Mouse (Mus musculus) forebrain, embryonic 11.5 days (tissue): ENCODE results near the gene Znrf4. TPM values are rescaled to one million over a fixed set of nuclear protein-coding genes. Genes with fewer than 3 reads are reported as not detected.

Experiments used
- ATAC-seq: fragments of 200-750 bp; cut with Nextera tagmentation; replicated peaks from 2 replicates; pipeline ENCODE4 v1.8.0; 2017; ENCODE audit warnings: moderate TSS enrichment; ENCODE audit not compliant: low FRiP score
- DNase-seq: peaks from one replicate; pipeline ENCODE4 v3.0.0-alpha.2; 2017; ENCODE audit warnings: low spot score
- H3K27ac ChIP-seq: fragments of 300-500 bp; sonication (generic); 2 replicates; pipeline ENCODE4 v1.5.1; 2014; ENCODE audit warnings: low read depth, low read length
- H3K27me3 ChIP-seq: fragments of 300-500 bp; sonication (generic); 2 replicates; pipeline ENCODE4 v1.6.1; 2014; ENCODE audit warnings: mild to moderate bottlenecking, low read length, mixed read lengths; ENCODE audit not compliant: control insufficient read depth, insufficient read depth
- H3K36me3 ChIP-seq: fragments of 300-500 bp; sonication (generic); 2 replicates; pipeline ENCODE4 v1.6.1; 2014; ENCODE audit warnings: mild to moderate bottlenecking, low read length, moderate library complexity, mixed read lengths; ENCODE audit not compliant: control insufficient read depth, insufficient read depth
- H3K4me1 ChIP-seq: fragments of 300-500 bp; sonication (generic); replicated peaks from 2 replicates; pipeline ENCODE4 v1.6.1; 2014; ENCODE audit warnings: low read length, mixed read lengths; ENCODE audit not compliant: control insufficient read depth, insufficient read depth
- H3K4me2 ChIP-seq: fragments of 300-500 bp; sonication (generic); 2 replicates; pipeline ENCODE4 v1.6.1; 2014; ENCODE audit warnings: low read depth, mild to moderate bottlenecking, low read length, moderate library complexity, mixed read lengths; ENCODE audit not compliant: severe bottlenecking
- H3K4me3 ChIP-seq: fragments of 300-500 bp; sonication (generic); 2 replicates; pipeline ENCODE4 v1.5.1; 2014; ENCODE audit warnings: low read depth, low read length
- H3K9ac ChIP-seq: fragments of 300-500 bp; sonication (generic); 2 replicates; pipeline ENCODE4 v1.6.1; 2014; ENCODE audit warnings: low read length
- H3K9me3 ChIP-seq: fragments of 300-500 bp; sonication (generic); 2 replicates; pipeline ENCODE4 v1.6.1; 2016; ENCODE audit warnings: low read length, mixed read lengths; ENCODE audit not compliant: control insufficient read depth
- WGBS: fragments of 180-500 bp; shearing (Covaris S2); extraction: QIAGEN DNeasy Blood & Tissue Kit; methylation state at CpG from one replicate; pipeline ENCODE4 v1.1.7; 2014; 5-methylcytosine and 5-hydroxymethylcytosine counted together
- polyA plus RNA-seq: library from polyadenylated mRNA; unstranded; fragments of >200 nt; fragmentation: Nextera tagmentation; extraction: Ambion mirVana; gene quantifications from 2 replicates; pipeline ENCODE4 v1.2.1, GENCODE M21; 2014

Gene Znrf4
- polyA plus RNA-seq, 1 experiment from 2014 or later: not detected

GRCm38 (mm10) chr17:56464817-56465216 is 47.4 kb downstream of the Znrf4 start:
- DNase-seq (no peak), ATAC-seq (no peak)
- peaks cover 2% of the 10 kb centered on the region; the same call in 1 of the 2 replicates for H3K36me3 ChIP-seq
- H3K27ac ChIP-seq: no peak overlapping the region
- H3K4me3 ChIP-seq: no peak overlapping the region
- no peaks in the 10 kb centered on the region for H3K9me3 ChIP-seq
- 87% methylated on average over 7 of the region's 7 CpGs for WGBS
- H3K4me1 ChIP-seq: peaks cover 28% of the 10 kb centered on the region
- no peaks in the 10 kb centered on the region for H3K27me3 ChIP-seq
- no peak overlapping the region for H3K9ac ChIP-seq
- no peak overlapping the region for H3K4me2 ChIP-seq

- no peak overlapping the region for H3K4me2 ChIP-seq
Observed at GRCm38 (mm10) chr17:56464345-56464744, 47.9 kb downstream of the Znrf4 start.

GRCm38 (mm10) chr17:56463500-56463899 is 48.7 kb downstream of the Znrf4 start:
- ATAC-seq (no peak), DNase-seq (no peak)
- peak overlapping the region; percentile 96; the same call in 1 of the 2 replicates for H3K4me2 ChIP-seq
- H3K4me3 ChIP-seq: no peak overlapping the region
- H3K4me1 ChIP-seq: peaks cover 20% of the 10 kb centered on the region
- peak overlapping the region; percentile 92 for H3K27ac ChIP-seq
- H3K27me3 ChIP-seq: no peaks in the 10 kb centered on the region
- peak overlapping the region; percentile 29; the same call in 1 of the 2 replicates for H3K9ac ChIP-seq
- WGBS: 64% methylated on average over 1 of the region's 1 CpGs
- no peaks in the 10 kb centered on the region for H3K9me3 ChIP-seq
- H3K36me3 ChIP-seq: peaks cover under 1% of the 10 kb centered on the region; the same call in 1 of the 2 replicates

More at GRCm38 (mm10) chr17:56464345-56464744, 47.9 kb downstream of the Znrf4 start:
- Histone ChIP-seq H3K4me3 (no peak overlapping the region), H3K36me3 (peaks cover 2% of the 10 kb centered on the region; the same call in 1 of the 2 replicates), H3K9ac (no peak overlapping the region), H3K27ac (no peak overlapping the region), H3K9me3 (no peaks in the 10 kb centered on the region), H3K27me3 (no peaks in the 10 kb centered on the region), H3K4me1 (peaks cover 23% of the 10 kb centered on the region)
- no peak for DNase-seq
- no peak for ATAC-seq
- WGBS: 91% methylated on average over 2 of the region's 2 CpGs

GRCm38 (mm10) chr17:56462835-56463455 is 49.3 kb downstream of the Znrf4 start:
- Histone ChIP-seq H3K9me3 (no peaks in the 10 kb centered on the region), H3K4me2 (peak overlapping the region; percentile 96), H3K36me3 (no peaks in the 10 kb centered on the region), H3K9ac (peak overlapping the region; percentile 29; the same call in 1 of the 2 replicates), H3K4me1 (peaks cover 16% of the 10 kb centered on the region), H3K27ac (peak overlapping the region; percentile 92), H3K27me3 (no peaks in the 10 kb centered on the region), H3K4me3 (peak overlapping the region; percentile 56)
- DNase-seq (no peak), ATAC-seq (no peak)
- 3% methylated on average over 16 of the region's 17 CpGs for WGBS

- peak; percentile 100 for DNase-seq
- H3K4me3 ChIP-seq: peak overlapping the region; percentile 56
- H3K9me3 ChIP-seq: no peaks in the 10 kb centered on the region
- WGBS: under 1% methylated on average over 77 of the region's 77 CpGs
- peak overlapping the region; percentile 82 for H3K9ac ChIP-seq
- H3K27ac ChIP-seq: peak overlapping the region; percentile 92
- H3K4me1 ChIP-seq: peaks cover 8% of the 10 kb centered on the region
- peak; percentile 93 for ATAC-seq
- peak overlapping the region; percentile 96 for H3K4me2 ChIP-seq
- no peaks in the 10 kb centered on the region; the same call in 1 of the 2 replicates for H3K36me3 ChIP-seq
- no peaks in the 10 kb centered on the region for H3K27me3 ChIP-seq
Observed at GRCm38 (mm10) chr17:56461771-56462743, 50.2 kb downstream of the Znrf4 start.

Other genes starting within 250 kb of the Znrf4 start
- gene Ticam1, start 235.6 kb downstream of the Znrf4 start, polyA plus RNA-seq: 2.5 and 3.0 TPM in 2 replicates
- gene Plin3, start 219.6 kb downstream of the Znrf4 start, polyA plus RNA-seq: 37.5 and 44.6 TPM in 2 replicates
- not detected in 2 replicates for gene Arrdc5, start 212.1 kb downstream of the Znrf4 start, polyA plus RNA-seq
- 197 and 223 TPM in 2 replicates for gene Uhrf1, start 209.1 kb downstream of the Znrf4 start, polyA plus RNA-seq
- gene Kdm4b, start 186.4 kb downstream of the Znrf4 start, polyA plus RNA-seq: 52.1 TPM in 2 replicates
- gene Ptprs, start 35.9 kb downstream of the Znrf4 start, polyA plus RNA-seq: 210 and 218 TPM in 2 replicates
- 1.1 and 1.3 TPM in 2 replicates for gene Gm20219, start 42.0 kb upstream of the Znrf4 start, polyA plus RNA-seq
- 74.7 and 75.0 TPM in 2 replicates for gene Safb2, start 72.2 kb upstream of the Znrf4 start, polyA plus RNA-seq
- gene Safb, start 72.4 kb upstream of the Znrf4 start, polyA plus RNA-seq: 145 and 154 TPM in 2 replicates
- gene 2410015M20Rik, start 97.3 kb upstream of the Znrf4 start, polyA plus RNA-seq: 171 and 183 TPM in 2 replicates
- gene Rpl36, start 101.0 kb upstream of the Znrf4 start, polyA plus RNA-seq: 1,269 and 1,280 TPM in 2 replicates
- gene Lonp1, start 114.5 kb upstream of the Znrf4 start, polyA plus RNA-seq: 66.6 and 68.8 TPM in 2 replicates
- 0.51 TPM in 2 replicates for gene Catsperd, start 115.7 kb upstream of the Znrf4 start, polyA plus RNA-seq
- gene Ranbp3, start 160.9 kb upstream of the Znrf4 start, polyA plus RNA-seq: 132 and 139 TPM in 2 replicates
- 292 and 332 TPM in 2 replicates for gene Ndufa11, start 205.3 kb upstream of the Znrf4 start, polyA plus RNA-seq
- gene Vmac, start 205.6 kb upstream of the Znrf4 start, polyA plus RNA-seq: 14.1 and 21.4 TPM in 2 replicates
- 5.0 and 5.5 TPM in 2 replicates for gene Nrtn, start 245.1 kb upstream of the Znrf4 start, polyA plus RNA-seq